In the genomic region with DNA sequence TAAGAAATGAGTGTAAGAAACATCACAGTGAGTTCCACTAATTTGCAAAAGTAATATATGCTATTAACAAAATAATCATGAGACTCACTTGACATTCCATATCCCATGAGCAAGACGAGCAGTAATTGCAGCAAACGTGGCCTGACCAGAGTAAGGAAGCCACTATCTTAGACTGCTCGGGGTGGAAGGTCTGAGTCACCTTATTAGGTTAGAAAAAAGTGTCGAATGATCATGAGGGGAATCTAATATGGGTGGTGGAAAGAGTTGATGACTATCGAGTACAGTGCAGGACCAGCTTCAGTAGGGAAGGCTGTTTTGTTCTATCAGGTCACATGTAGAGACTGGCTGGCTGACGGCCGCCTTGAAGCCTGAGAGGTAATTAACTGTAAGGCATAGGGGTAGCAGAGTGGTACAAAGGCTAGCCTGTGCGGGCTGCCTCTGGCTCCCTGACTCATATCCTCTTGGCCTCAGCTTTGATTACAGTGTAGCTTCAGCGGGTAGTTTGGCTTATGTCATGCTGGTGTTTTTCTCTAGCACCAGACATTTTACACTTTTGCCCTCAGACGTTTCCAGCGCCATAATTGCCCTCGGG, we compare ENCODE assay signal across 15 mouse cellular contexts.
DNase-seq lines count a peak whose midpoint lies in the region; ATAC-seq and TF ChIP-seq lines count a peak whose summit lies in the region.
"Had no signal": no experiment of that assay in that cellular context is flagged by ENCODE, and none has a peak within 500 bp of the region (broad histone marks: within the 10 kb centered on the region; RNA-seq: fewer than 3 reads in every experiment).

No protein-coding gene starts in this region.

- WGBS in heart, embryonic 16.5 days = 57% methylated on average over 12 of the region's 12 CpGs
- WGBS in embryonic facial prominence, embryonic 13.5 days = 50% methylated on average over 12 of the region's 12 CpGs
- 53% methylated on average over 12 of the region's 12 CpGs for WGBS in limb, embryonic 13.5 days

- H3K4me3 ChIP-seq in heart, embryonic 16.5 days (ENCODE audit: low read length) = no peak overlapping the region
- H3K4me3 ChIP-seq in CH12.LX (replicated peaks in 1 of 3; ENCODE audit: low read depth in 2 of 3, low read length in 2 of 3, poor library complexity in 1 of 3) = no peak overlapping the region
- H3K4me3 ChIP-seq in embryonic facial prominence, embryonic 13.5 days = no peak overlapping the region
- H3K4me3 ChIP-seq in limb, embryonic 13.5 days = no peak overlapping the region
- H3K4me3 ChIP-seq: hindbrain, embryonic 12.5 days; lung, embryonic 15.5 days; midbrain, embryonic 13.5 days had no signal

- no peak overlapping the region for H3K9ac ChIP-seq in heart, embryonic 16.5 days (ENCODE audit: low read length)
- H3K9ac ChIP-seq in CH12.LX (ENCODE audit: insufficient read depth, low read depth) = peak overlapping the region; percentile 34
- no peak overlapping the region for H3K9ac ChIP-seq in embryonic facial prominence, embryonic 13.5 days
- H3K9ac ChIP-seq in limb, embryonic 13.5 days = no peak overlapping the region
- H3K9ac ChIP-seq: hindbrain, embryonic 12.5 days; lung, embryonic 15.5 days; midbrain, embryonic 13.5 days had no signal

- TF ChIP-seq POLR2A in CH12.LX (IDR thresholded peaks at IDR 0.05; ENCODE audit: low read depth, low read length) = no peak; the same call in 1 of the 2 replicates

- in situ Hi-C loops in CH12.LX (cut with MboI; ENCODE audit: low pct_ligation_motif_present, low pct_unique_long_range_greater_than_20kb, low sequenced_read_pairs) = no loop called here

- no peaks in the 10 kb centered on the region for H3K27me3 ChIP-seq in heart, embryonic 16.5 days (ENCODE audit: control insufficient read depth, insufficient read depth, low read length)
- no peaks in the 10 kb centered on the region for H3K27me3 ChIP-seq in CH12.LX (replicated peaks)
- H3K27me3 ChIP-seq in embryonic facial prominence, embryonic 13.5 days = no peaks in the 10 kb centered on the region
- H3K27me3 ChIP-seq in limb, embryonic 13.5 days = no peaks in the 10 kb centered on the region
- H3K27me3 ChIP-seq: hindbrain, embryonic 12.5 days; lung, embryonic 15.5 days; midbrain, embryonic 13.5 days had no signal

- no peak for TF ChIP-seq CTCF in CH12.LX (conservative IDR thresholded peaks at IDR 0.05 in 1 of 2, IDR thresholded peaks at IDR 0.05 in 1 of 2; ENCODE audit: low read depth in 2 of 2, low read length in 2 of 2)

- 0 out of 2 replicates have a peak, but pooled peaks have one; percentile 45 for ATAC-seq in heart, embryonic 16.5 days (replicated peaks; ENCODE audit: extremely low read depth, insufficient read depth, low FRiP score)
- 0 out of 2 replicates have a peak, but pooled peaks have one; percentile 37 for ATAC-seq in embryonic facial prominence, embryonic 13.5 days (ENCODE audit: insufficient number of reproducible peaks, insufficient read depth, low FRiP score, low TSS enrichment, low read depth)
- peak; percentile 85 for ATAC-seq in limb, embryonic 13.5 days (ENCODE audit: low FRiP score, low read depth)
- ATAC-seq: midbrain, embryonic 13.5 days had no signal

- TF ChIP-seq EP300 in CH12.LX (IDR thresholded peaks at IDR 0.05; ENCODE audit: low read length) = no peak

- no peak overlapping the region for H3K4me2 ChIP-seq in heart, embryonic 16.5 days (ENCODE audit: low read depth, low read length)
- peak overlapping the region; percentile 70 for H3K4me2 ChIP-seq in CH12.LX (ENCODE audit: insufficient read depth, low read depth, poor library complexity, severe bottlenecking)
- H3K4me2 ChIP-seq in embryonic facial prominence, embryonic 13.5 days = no peak overlapping the region
- no peak overlapping the region for H3K4me2 ChIP-seq in limb, embryonic 13.5 days (replicated peaks)
- H3K4me2 ChIP-seq: hindbrain, embryonic 12.5 days; lung, embryonic 15.5 days; midbrain, embryonic 13.5 days had no signal

- no peaks in the 10 kb centered on the region for H3K36me3 ChIP-seq in heart, embryonic 16.5 days (ENCODE audit: control insufficient read depth, insufficient read depth)
- H3K36me3 ChIP-seq in CH12.LX (replicated peaks in 1 of 2; ENCODE audit: control insufficient read depth in 1 of 2, insufficient read depth in 1 of 2, low read length in 1 of 2) = peaks cover 16 to 39% of the 10 kb centered on the region in 2 experiments
- no peaks in the 10 kb centered on the region for H3K36me3 ChIP-seq in embryonic facial prominence, embryonic 13.5 days
- H3K36me3 ChIP-seq in limb, embryonic 13.5 days = no peaks in the 10 kb centered on the region
- H3K36me3 ChIP-seq: G1E; hindbrain, embryonic 12.5 days; lung, embryonic 15.5 days; midbrain, embryonic 13.5 days had no signal

- H3K4me1 ChIP-seq in heart, embryonic 16.5 days (ENCODE audit: control insufficient read depth, insufficient read depth, low read length) = no peaks in the 10 kb centered on the region
- H3K4me1 ChIP-seq in CH12.LX (ENCODE audit: control insufficient read depth in 1 of 2, insufficient read depth in 2 of 2) = peaks cover 7 to 17% of the 10 kb centered on the region in 2 experiments; a peak in 3 of 4 replicates
- H3K4me1 ChIP-seq in embryonic facial prominence, embryonic 13.5 days = no peaks in the 10 kb centered on the region
- H3K4me1 ChIP-seq in limb, embryonic 13.5 days = peaks cover 5% of the 10 kb centered on the region; the same call in 1 of the 2 replicates
- H3K4me1 ChIP-seq: hindbrain, embryonic 12.5 days; lung, embryonic 15.5 days; midbrain, embryonic 13.5 days had no signal

- dilution Hi-C loops in CH12.LX (cut with MboI; ENCODE audit: extremely low pct_ligation_motif_present, extremely low pct_unique_long_range_greater_than_20kb, low sequenced_read_pairs) = no loop called here

- H3K79me2 ChIP-seq in CH12.LX (replicated peaks; ENCODE audit: control insufficient read depth, extremely low read depth, insufficient read depth, poor library complexity, severe bottlenecking) = no peaks in the 10 kb centered on the region

- H3K27ac ChIP-seq in heart, embryonic 16.5 days (ENCODE audit: low read length) = no peak overlapping the region
- H3K27ac ChIP-seq in CH12.LX (ENCODE audit: insufficient read depth, low read depth) = peak overlapping the region; percentile 47
- no peak overlapping the region for H3K27ac ChIP-seq in embryonic facial prominence, embryonic 13.5 days
- no peak overlapping the region for H3K27ac ChIP-seq in limb, embryonic 13.5 days
- H3K27ac ChIP-seq: hindbrain, embryonic 12.5 days; lung, embryonic 15.5 days; midbrain, embryonic 13.5 days had no signal

- no peaks in the 10 kb centered on the region for H3K9me3 ChIP-seq in heart, embryonic 16.5 days (replicated peaks; ENCODE audit: control insufficient read depth, low read length)
- H3K9me3 ChIP-seq in CH12.LX (replicated peaks; ENCODE audit: low read length) = peaks cover 2% of the 10 kb centered on the region
- H3K9me3 ChIP-seq in embryonic facial prominence, embryonic 13.5 days = no peaks in the 10 kb centered on the region
- H3K9me3 ChIP-seq in limb, embryonic 13.5 days = no peaks in the 10 kb centered on the region
- H3K9me3 ChIP-seq: hindbrain, embryonic 12.5 days; lung, embryonic 15.5 days; midbrain, embryonic 13.5 days had no signal

- TF ChIP-seq RAD21 in CH12.LX (IDR thresholded peaks at IDR 0.05; ENCODE audit: low read depth, low read length) = no peak

- no peak for DNase-seq in heart, postnatal 4 days
- peak; percentile 53 for DNase-seq in CH12.LX (ENCODE audit: extremely low read depth)
- no peak for DNase-seq in thymus, postnatal 0 days (ENCODE audit: low spot score)
- DNase-seq in gastrocnemius, postnatal 10 days = no peak
- DNase-seq: adrenal gland, postnatal 14 days; kidney, postnatal 14 days; right cerebral cortex, adult 18-20 months; thymus, postnatal 25 days had no signal

TF ChIP-seq in CH12.LX, 34 proteins besides CTCF, POLR2A, EP300 and RAD21:
- TF ChIP-seq CHD1 (IDR thresholded peaks at IDR 0.05; ENCODE audit: low read depth, low read length) (no peak), KAT2A (IDR thresholded peaks at IDR 0.05; ENCODE audit: insufficient replicate concordance, low read length) (no peak), ZNF384 (IDR thresholded peaks at IDR 0.05; ENCODE audit: low read depth, low read length) (peak; percentile 67), TCF12 (IDR thresholded peaks at IDR 0.05; ENCODE audit: low read depth, low read length) (no peak), JUND (conservative IDR thresholded peaks at IDR 0.05; ENCODE audit: low read depth, low read length) (peak; percentile 81), JUN (IDR thresholded peaks at IDR 0.05; ENCODE audit: insufficient read depth, low read depth, low read length) (peak; percentile 42; the same call in 1 of the 2 replicates), ZC3H11A (IDR thresholded peaks at IDR 0.05; ENCODE audit: low read depth, low read length) (no peak), MAX (IDR thresholded peaks at IDR 0.05; ENCODE audit: low read length) (0 out of 2 replicates have a peak, but pooled peaks have one; percentile 15)
TF ChIP-seq in CH12.LX: peak in this region for 4.
